Mouse (Mus musculus) induced T-regulatory cell, adult 2 months (primary cell): ENCODE results near the gene Ndufa11.

ENCODE experiments used
- DNase-seq: peaks from one replicate; pipeline ENCODE4 v3.0.0-alpha.2; 2012; ENCODE audit warnings: low read depth

The Ndufa11 gene

DNA sequence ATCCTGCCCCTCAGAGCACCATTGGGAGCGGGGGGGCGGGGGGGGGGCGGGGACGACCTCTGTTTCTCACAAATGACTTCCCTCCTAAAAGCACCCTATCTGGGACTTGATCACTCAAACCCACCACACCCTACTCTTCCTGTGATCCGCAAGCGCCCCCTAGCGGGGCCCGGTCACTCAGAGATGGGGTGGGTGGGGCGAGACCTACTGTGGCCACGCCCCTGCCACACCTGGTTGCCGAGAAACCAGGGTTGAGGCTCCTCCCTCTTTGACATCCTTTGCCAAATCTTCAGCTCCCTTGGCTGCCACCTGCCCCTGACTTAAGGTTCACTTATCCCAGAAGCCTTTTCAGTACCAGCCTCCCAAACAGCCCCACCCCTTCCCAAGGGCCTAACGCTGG lies 40.6 kb downstream of the Ndufa11 start:
- peak; percentile 87 for DNase-seq

DNA sequence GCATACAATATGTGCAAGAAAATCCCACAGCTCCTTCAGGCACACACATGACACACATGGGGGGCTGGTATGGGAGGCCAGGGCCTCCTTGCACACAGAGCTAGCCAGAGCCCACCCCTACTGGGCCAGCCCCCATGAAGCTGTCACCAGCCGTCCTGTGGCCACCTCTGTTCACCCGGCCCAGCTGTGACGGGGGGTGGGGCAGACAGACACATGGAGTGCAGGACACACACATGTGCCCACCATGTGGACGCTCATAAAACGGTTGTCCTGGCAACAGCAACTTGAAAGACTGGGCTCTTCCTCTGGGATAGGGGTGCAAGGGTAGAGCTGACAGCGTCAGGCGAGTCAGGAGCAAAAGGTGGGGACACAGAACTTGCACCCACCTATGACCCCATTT lies 41.7 kb downstream of the Ndufa11 start:
- DNase-seq: no peak

DNA sequence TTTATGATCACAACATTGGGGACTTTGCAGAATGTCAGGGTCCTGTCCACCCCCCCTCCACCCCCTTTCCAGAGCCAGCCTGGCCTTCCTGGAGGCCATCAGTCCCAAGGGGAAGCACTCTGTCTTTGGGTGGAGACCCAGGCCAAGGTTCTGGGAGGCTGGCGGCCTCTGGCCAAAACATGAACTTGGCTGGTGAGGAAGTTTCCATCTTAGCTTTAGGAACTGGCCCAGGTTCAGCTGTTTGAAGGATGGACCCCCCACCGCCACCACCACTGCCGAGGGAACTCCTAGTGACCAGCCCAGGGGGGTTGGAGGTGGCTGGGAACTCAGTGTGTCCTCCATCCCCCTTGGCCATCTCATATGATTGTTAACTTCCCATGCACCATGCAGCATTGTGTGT lies 43.5 kb downstream of the Ndufa11 start:
- DNase-seq: no peak

DNA sequence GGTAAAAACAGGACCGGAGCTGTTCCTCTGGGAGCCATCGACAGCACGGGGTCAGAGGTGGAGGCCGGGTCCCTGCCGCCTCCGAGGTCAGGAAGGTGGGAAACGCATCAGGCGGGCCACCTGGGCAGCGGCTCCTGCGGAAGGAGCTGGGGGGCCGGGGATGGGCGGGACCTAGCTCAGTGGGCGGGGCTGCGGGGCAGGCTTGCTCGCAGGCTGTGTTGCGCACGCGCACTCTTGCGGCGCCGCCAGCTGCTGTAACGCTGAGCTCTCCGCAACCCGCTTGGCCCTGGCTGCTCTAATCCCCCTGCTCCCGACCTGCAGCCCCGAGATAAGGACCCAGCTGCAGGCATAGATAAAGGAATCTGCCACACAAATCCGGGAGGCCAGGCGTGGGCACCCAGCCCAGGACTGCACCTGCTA lies 44.4 kb downstream of the Ndufa11 start:
- peak; percentile 94 for DNase-seq

DNA sequence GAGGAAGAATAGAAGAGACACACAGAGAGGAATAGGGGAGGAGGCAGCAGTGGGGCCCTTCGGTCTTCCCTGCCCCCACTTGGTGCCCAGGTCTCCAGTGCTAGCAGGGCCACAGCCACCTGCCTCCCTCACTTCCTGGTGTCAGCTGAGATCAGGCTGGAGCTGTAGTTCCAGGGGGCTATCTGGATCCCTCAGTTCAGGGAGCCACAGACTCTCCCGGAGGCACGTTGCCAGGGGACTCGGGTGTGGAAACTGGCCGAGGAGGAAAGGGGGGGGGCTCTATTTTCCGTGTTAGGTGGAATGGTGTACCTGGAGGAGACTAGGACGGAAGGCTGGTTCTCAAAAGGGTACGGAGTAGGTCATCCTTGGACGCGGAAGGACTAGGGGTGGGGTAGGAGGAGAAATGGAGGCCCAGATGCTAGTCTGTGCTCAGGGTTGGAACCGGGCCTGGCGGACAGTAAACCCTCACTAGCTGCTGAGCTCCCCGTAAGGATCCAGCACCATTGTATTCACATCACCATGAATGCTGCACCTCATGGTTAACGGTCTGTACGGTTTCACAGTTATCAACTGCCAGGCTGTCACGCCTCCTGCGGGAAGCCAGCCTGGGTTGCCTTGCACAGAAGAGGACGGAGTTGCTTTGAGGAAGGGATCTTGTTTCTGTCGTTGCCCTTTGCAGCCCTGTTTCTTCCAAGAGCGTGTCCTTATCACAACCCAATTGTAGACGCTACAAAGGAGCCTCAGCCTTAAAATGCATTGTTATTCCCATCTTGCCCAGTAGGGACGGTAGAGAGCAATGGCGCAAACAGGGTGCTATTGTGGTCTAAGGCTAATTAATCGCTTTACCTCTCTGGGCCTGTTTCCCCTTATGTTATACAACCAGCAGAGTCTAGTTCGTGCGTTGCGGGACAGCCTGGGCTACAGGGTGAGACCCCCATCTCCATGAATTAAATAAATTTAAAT lies 45.5 kb downstream of the Ndufa11 start:
- DNase-seq: peak; percentile 91

DNA sequence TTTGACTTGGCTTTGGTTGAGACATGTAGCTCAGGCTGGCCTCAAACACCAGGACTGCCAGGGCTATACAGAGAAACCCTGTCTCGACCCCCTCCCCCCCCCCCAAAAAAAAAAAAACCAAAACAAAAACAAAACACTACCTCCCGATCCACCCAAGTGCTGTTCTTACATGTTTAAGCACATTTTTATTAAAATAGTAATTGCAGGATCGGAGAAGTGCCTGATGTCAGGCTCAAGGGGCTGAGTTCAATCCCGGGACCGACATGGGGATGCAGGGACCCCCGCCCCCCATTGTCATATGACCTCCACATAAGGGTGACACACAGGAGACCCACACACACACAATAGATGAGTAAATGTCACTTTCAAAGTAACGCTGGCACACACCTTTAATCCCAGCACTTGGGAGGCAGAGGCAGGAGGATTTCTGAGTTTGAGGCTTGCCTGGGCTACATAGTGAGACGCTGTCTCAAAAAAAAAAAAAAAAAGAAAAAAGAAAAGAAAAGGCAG lies 46.2 kb downstream of the Ndufa11 start:
- peak; percentile 30 for DNase-seq

DNA sequence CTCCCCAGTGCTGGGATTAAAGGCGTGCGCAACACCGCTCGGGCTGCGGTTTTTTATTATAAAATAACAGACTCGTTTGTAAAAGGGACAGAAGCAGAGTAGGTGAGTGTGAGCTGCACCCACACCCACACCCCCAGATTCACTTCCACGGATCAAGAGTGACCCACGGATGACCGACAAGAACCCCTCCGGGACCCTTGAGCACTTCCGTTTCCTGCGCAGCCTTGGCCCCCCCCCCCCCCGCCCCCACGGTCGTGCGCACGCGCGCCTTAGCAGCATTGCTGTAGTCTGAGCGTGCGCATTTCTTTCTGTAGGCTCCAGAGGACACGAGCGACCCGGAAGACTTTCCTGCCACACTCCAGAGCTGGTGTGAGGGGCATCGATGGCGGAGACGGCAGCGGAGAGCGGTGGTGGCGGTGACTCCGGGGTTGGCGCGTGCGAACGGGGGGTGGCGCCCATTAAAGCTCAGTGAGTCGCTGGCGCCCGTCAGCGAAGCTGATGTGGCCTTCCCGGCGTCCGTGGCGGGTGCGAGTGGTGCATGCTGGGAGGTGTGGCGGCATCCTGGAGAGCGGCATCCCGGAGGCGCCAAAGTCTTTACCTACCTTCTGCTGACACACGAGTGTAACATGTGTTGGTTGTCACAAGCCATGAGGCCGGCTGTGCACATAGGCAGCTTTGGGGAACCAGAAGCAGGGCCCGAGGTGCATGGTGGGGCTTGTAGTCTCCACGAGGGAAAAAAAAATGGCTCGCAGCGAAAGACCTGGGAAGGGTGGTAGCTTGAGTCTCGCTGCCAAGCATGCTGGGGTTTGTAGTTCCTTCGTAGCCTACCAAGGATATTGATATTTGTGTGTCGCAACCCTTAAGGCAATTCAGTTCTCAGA lies 47.1 kb downstream of the Ndufa11 start, which contains the start of gene Dus3l:
Gene Dus3l, plus strand, starts transcription at position 284 of the 881 bp plus-strand sequence.
- peak; percentile 94 for DNase-seq

DNA sequence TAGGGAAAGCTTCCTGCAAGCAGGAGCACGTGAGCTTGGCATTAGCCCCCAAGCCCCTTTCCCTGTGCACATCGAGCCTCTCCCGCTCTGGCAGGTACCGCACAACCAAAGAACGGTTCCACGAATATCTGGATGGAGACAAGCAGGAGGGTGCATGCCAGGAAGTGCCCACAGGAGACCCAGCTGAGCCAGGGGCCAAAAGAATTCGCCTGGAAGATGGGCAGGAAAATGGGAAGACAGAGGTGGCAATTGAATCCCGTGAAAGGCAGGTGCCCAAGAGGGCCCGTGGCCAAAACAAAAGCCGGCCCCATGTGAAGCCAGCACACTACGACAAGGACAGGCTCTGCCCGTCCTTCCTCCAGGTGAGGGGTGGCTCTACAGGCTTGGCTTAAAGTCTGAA lies 47.9 kb downstream of the Ndufa11 start:
- DNase-seq: no peak

DNA sequence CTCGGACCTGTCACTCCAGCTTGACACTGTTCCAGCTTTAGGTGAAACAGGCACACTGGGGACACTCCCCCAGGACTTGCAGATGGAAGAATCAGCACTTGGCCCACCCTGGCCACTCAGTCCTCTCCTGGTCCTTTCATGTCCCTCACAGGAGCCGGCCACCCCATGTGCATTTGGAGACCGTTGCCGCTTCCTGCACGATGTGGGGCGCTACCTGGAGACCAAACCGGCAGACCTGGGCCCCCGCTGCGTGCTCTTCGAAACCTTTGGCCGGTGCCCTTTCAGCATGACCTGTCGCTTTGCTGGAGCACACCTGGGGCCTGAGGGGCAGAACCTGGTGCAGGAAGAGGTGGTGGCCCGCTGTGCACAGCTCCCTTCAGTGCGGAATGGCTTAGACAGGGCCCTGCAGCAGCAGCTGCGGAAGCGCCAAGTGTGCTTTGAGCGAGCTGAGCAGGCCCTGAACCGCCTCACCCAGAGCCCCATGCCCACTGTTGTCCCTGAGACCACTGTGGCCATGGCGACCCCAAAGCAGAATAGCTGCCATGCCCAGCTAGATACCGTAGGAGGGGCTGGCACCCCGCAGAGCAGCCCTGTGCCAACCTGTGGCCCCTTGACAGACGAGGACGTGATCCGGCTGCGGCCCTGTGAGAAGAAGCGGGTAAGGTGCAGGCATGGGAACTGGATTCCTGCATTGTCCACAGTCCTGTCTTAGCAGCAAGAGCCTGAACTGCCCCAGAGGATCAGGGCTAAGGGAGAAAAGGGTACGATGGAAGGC lies 49.3 kb downstream of the Ndufa11 start:
- no peak for DNase-seq

DNA sequence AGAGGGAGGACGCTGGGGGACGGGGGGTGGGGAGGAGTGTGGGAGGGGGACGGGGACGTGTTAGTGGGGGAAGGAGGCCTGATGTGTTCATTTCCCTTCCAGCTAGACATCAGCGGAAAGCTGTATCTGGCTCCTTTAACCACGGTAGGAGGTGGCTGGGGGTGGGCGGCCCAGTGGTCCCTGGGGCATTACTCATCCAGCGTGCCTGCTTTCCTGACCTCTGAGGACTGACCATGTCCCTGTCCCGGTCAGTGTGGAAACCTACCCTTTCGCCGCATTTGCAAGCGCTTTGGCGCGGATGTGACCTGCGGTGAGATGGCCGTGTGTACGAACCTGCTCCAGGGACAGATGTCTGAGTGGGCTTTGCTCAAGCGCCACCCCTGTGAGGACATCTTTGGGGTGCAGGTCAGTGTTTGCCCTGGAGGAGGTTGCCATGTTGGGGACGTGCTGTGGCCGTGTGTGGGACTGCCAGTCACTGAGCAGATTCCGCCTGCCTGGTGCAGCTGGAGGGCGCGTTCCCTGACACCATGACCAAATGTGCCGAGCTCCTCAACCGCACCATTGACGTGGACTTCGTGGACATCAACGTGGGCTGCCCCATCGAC lies 50.1 kb downstream of the Ndufa11 start:
- DNase-seq: no peak

DNA sequence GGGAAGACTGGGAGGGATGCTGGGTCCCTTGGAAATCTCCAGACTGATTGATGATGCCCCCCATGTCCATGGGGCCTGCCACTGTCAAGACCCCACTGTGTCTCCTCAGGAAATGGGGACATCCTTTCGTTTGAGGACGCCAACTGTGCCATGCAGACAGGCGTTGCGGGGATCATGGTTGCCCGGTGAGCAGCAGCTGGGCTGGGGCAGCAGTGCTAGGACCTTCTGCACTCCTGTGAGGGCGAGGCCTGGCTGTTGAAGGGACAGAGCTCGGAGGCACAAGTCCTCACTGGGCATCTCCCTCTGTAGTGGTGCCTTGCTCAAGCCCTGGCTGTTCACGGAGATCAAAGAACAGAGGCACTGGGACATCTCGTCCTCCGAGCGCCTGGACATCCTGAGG lies 51.4 kb downstream of the Ndufa11 start:
- no peak for DNase-seq

DNA sequence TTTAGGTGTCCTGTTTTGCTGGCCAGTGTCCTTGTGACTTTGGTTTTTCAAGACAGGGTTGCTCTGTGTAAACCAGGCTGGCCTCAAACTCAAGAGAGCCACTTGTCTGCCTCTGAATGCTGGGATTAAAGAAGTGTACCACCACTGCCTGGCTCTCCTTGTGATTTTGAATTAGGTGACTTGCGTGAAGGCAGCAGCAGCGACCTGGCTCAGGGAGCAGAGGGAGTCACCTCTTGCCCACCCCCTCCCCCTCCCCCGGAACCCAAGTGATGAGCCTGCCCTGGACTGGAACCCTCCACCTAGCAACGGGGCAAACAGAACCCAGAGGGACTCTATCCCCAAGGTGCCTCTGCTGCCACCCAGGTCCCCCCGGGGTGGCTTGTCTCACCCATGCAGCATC lies 52.4 kb downstream of the Ndufa11 start, which contains the start of gene Prr22:
Gene Prr22, plus strand, starts transcription at position 301 of the 400 bp plus-strand sequence.
- DNase-seq: no peak
